Mouse (Mus musculus): Measurements from ENCODE around the gene Dgkz. TPM values are rescaled to one million over a fixed set of nuclear protein-coding genes. Genes with fewer than 3 reads are reported as not detected.

Gene Dgkz
- total RNA-seq, 2 experiments from 2014 or later: 513 to 526 TPM

GRCm38 (mm10) chr2:92011424-92012353, 36.0 kb upstream of the Dgkz start:
- DNase-seq (ENCODE audit: low spot score in 2 of 2): no peak
- Histone ChIP-seq H3K4me3 (no peak overlapping the region), H3K27ac (0 out of 2 replicates have a peak overlapping the region, but pooled peaks have one; percentile 23)
- TF ChIP-seq CTCF (conservative IDR thresholded peaks at IDR 0.05): no peak

GRCm38 (mm10) chr2:92008623-92009404, 33.1 kb upstream of the Dgkz start:
- H3K4me3 ChIP-seq: peak overlapping the region; percentile 83
- no peak for DNase-seq (ENCODE audit: low spot score in 2 of 2)
- TF ChIP-seq CTCF (conservative IDR thresholded peaks at IDR 0.05): no peak

GRCm38 (mm10) chr2:92007933-92008622, 32.4 kb upstream of the Dgkz start:
- peak; percentile 96 to 98 for DNase-seq (ENCODE audit: low spot score in 2 of 2)
- H3K27ac ChIP-seq: peak overlapping the region; percentile 95
- H3K4me3 ChIP-seq: peak overlapping the region; percentile 83
- 0 out of 2 replicates have a peak, but pooled peaks have one; percentile 11 for TF ChIP-seq CTCF (conservative IDR thresholded peaks at IDR 0.05)

More at GRCm38 (mm10) chr2:92008623-92009404, 33.1 kb upstream of the Dgkz start:
- peak overlapping the region; percentile 95 for H3K27ac ChIP-seq

GRCm38 (mm10) chr2:92006983-92007921, 31.6 kb upstream of the Dgkz start:
- DNase-seq (ENCODE audit: low spot score in 2 of 2): peak; percentile 63 to 75
- H3K27ac ChIP-seq: peak overlapping the region; percentile 95
- peak; percentile 80 for TF ChIP-seq CTCF (conservative IDR thresholded peaks at IDR 0.05)
- peak overlapping the region; percentile 83 for H3K4me3 ChIP-seq

- TF ChIP-seq CTCF (conservative IDR thresholded peaks at IDR 0.05): no peak
- DNase-seq (ENCODE audit: low spot score in 2 of 2): no peak
- H3K4me3 ChIP-seq: no peak overlapping the region; the same call in 1 of the 2 replicates
- H3K27ac ChIP-seq: no peak overlapping the region
These were observed 30.8 kb upstream of the Dgkz start for GRCm38 (mm10) chr2:92006491-92006890.

- TF ChIP-seq CTCF (conservative IDR thresholded peaks at IDR 0.05): no peak
- DNase-seq (ENCODE audit: low spot score in 2 of 2): no peak
- H3K27ac ChIP-seq: no peak overlapping the region
- no peak overlapping the region for H3K4me3 ChIP-seq
These were observed 29.0 kb upstream of the Dgkz start for GRCm38 (mm10) chr2:92004617-92005016.

GRCm38 (mm10) chr2:91997905-91998608, 22.4 kb upstream of the Dgkz start:
- TF ChIP-seq CTCF (conservative IDR thresholded peaks at IDR 0.05): no peak

GRCm38 (mm10) chr2:91996006-91996405, 20.3 kb upstream of the Dgkz start:
- H3K27ac ChIP-seq: no peak overlapping the region
- no peak for TF ChIP-seq CTCF (conservative IDR thresholded peaks at IDR 0.05)
- DNase-seq (ENCODE audit: low spot score in 2 of 2): no peak
- no peak overlapping the region for H3K4me3 ChIP-seq

More at GRCm38 (mm10) chr2:91997905-91998608, 22.4 kb upstream of the Dgkz start:
- DNase-seq (ENCODE audit: low spot score in 2 of 2): no peak
- Histone ChIP-seq H3K27ac (no peak overlapping the region), H3K4me3 (no peak overlapping the region)

GRCm38 (mm10) chr2:91993409-91993808, 17.7 kb upstream of the Dgkz start:
- H3K27ac ChIP-seq: no peak overlapping the region
- no peak overlapping the region for H3K4me3 ChIP-seq
- TF ChIP-seq CTCF (conservative IDR thresholded peaks at IDR 0.05): no peak
- no peak for DNase-seq (ENCODE audit: low spot score in 2 of 2)

- TF ChIP-seq CTCF (conservative IDR thresholded peaks at IDR 0.05): peak; percentile 63
- H3K27ac ChIP-seq: no peak overlapping the region
- no peak overlapping the region for H3K4me3 ChIP-seq
- DNase-seq (ENCODE audit: low spot score in 2 of 2): no peak
These were observed 14.1 kb upstream of the Dgkz start for GRCm38 (mm10) chr2:91989750-91990149.

GRCm38 (mm10) chr2:91987542-91987941, 11.9 kb upstream of the Dgkz start:
- DNase-seq (ENCODE audit: low spot score in 2 of 2): peak; percentile 66 to 89
- Histone ChIP-seq H3K27ac (no peak overlapping the region), H3K4me3 (no peak overlapping the region)
- TF ChIP-seq CTCF (conservative IDR thresholded peaks at IDR 0.05): peak; percentile 99

Measured in layer of hippocampus, adult 2 months (tissue).